Mouse (Mus musculus): ENCODE measurements around the gene Pcdh19.

GRCm38 (mm10) chrX:133734984-133735383, 46.2 kb upstream of the Pcdh19 start:
- TF ChIP-seq CTCF (IDR thresholded peaks at IDR 0.05): peak; percentile 72
- no peak for TF ChIP-seq EP300 (IDR thresholded peaks at IDR 0.05)
